Mouse (Mus musculus): ENCODE results near the gene Enox1.

Gene Enox1

DNA sequence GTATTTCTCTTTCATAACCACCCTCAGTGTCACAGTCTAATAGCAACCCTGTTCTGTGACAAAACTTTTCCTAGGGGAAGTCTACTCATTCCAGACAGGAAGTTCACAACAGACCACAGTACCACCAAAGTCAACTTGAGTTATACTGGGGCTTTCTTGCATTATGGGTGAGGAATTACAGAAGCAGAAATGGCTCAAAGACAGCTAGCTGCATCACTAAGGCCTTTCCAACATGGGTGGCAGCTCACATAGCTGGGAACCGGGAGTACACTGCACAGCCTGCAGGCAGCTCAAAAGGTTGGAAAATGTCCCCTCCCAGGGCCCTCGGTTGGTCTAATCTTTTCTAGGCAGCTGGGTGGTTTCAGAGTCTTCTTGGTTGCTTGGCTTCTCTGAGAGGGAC, 444.9 kb downstream of the Enox1 start:
- no peak for DNase-seq (ENCODE audit: low read depth, low spot score)
- Histone ChIP-seq H3K27me3 (ENCODE audit: control insufficient read depth, insufficient read depth, low read length, poor library complexity, severe bottlenecking) (no peaks in the 10 kb centered on the region), H3K36me3 (ENCODE audit: control insufficient read depth, insufficient read depth, low read length, poor library complexity, severe bottlenecking) (no peaks in the 10 kb centered on the region)

DNA sequence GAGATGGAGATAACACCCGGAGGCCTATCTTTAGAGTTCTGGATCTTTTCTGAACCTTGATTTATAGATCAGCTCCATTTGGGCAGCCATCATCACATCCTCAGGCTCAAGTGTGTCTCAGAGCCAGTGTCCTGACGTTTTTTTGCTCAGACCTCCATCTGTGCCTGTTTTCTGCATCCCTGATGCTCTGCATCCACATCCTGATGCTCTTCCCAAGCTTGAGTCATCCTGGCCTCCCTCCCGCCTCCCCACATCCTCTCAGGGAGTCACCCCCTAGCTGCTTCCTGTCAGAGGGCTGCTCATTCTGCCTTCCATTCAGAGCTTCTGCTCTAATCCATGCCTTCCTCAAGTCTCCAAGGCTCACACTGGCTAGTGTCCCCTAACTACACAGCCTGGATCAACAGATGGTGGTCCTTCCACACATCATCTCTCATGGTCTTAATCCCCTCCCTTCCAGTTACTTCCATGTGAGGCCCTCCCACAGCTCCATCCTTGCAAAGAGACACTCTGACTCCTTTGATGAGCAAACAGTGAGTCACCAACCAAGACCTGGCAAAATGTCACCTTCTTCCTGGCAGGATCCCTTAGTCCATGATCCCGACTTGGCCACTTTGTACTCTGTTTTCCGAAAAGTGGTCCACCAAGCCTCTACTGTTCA, 451.7 kb downstream of the Enox1 start:
- DNase-seq (ENCODE audit: low read depth, low spot score), result no peak
- H3K36me3 ChIP-seq (ENCODE audit: control insufficient read depth, insufficient read depth, low read length, poor library complexity, severe bottlenecking), result no peaks in the 10 kb centered on the region
- H3K27me3 ChIP-seq (ENCODE audit: control insufficient read depth, insufficient read depth, low read length, poor library complexity, severe bottlenecking), result no peaks in the 10 kb centered on the region

- H3K36me3 ChIP-seq (ENCODE audit: control insufficient read depth, insufficient read depth, low read length, poor library complexity, severe bottlenecking), result no peaks in the 10 kb centered on the region
- no peak for DNase-seq (ENCODE audit: low read depth, low spot score)
- no peaks in the 10 kb centered on the region for H3K27me3 ChIP-seq (ENCODE audit: control insufficient read depth, insufficient read depth, low read length, poor library complexity, severe bottlenecking)
Measured at GRCm38 (mm10) chr14:77615201-77615600, 458.6 kb downstream of the Enox1 start.

DNA sequence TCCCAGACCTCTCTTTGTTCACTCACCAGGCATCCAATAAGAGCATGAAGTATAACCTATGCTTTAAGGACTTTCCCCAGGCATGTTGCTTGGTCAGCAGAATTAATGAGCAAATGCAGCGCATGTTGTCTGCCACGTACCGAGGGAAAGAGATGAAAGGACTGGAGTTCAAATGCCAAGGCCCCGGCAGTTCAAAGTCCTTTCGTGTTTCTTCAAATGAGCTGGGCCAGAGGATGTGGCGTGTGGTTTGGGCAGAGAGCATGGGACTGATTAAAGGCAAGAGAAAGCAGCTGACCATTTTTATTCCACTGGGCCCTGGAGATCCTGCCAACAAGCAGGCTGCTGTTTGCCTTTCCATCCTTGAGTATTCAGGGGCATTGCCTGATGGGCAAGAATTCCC, 460.7 kb downstream of the Enox1 start:
- DNase-seq (ENCODE audit: low read depth, low spot score), result no peak
- no peaks in the 10 kb centered on the region for H3K27me3 ChIP-seq (ENCODE audit: control insufficient read depth, insufficient read depth, low read length, poor library complexity, severe bottlenecking)
- no peaks in the 10 kb centered on the region for H3K36me3 ChIP-seq (ENCODE audit: control insufficient read depth, insufficient read depth, low read length, poor library complexity, severe bottlenecking)

- H3K36me3 ChIP-seq (ENCODE audit: control insufficient read depth, insufficient read depth, low read length, poor library complexity, severe bottlenecking), result no peaks in the 10 kb centered on the region
- no peak for DNase-seq (ENCODE audit: low read depth, low spot score)
- no peaks in the 10 kb centered on the region for H3K27me3 ChIP-seq (ENCODE audit: control insufficient read depth, insufficient read depth, low read length, poor library complexity, severe bottlenecking)
Measured at GRCm38 (mm10) chr14:77618131-77618805, 461.7 kb downstream of the Enox1 start.

DNA sequence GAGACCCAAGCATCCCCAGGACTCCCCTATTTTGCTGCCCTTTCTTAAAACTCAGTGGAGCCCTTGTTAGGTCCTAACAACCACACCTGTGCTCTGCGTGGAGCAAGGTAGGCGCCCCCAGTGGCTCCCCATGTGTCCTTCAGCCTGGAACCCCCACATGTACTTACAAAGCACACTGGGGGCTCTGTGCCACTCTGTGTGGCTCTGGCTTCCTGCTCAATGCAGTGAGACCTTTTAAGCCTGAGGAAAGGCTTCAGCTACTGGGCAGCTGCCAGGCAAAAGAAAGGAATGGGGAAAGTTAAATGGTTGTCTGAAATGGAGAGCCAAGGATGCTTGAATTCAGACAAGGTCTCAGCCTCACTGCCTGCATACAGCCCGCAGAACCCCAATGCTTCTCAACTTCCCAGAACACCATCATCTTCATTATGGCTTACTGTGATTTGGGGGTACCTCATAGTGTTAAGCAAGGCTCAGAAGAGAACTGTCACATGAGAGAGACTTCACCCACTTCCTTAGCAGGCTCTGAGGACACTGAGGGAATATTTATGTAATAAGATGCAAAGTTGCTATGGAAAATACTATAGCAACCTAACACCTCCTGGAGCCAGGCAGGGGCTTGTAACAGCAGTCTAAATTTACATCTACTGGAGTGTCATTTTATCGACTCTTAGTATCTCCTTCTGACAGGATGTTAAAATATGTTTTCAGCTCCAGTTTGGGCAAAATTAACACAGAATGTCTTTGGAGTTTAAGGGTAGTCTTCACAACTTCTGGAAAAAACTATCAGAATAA, 465.1 kb downstream of the Enox1 start:
- no peak for DNase-seq (ENCODE audit: low read depth, low spot score)
- Histone ChIP-seq H3K36me3 (ENCODE audit: control insufficient read depth, insufficient read depth, low read length, poor library complexity, severe bottlenecking) (no peaks in the 10 kb centered on the region), H3K27me3 (ENCODE audit: control insufficient read depth, insufficient read depth, low read length, poor library complexity, severe bottlenecking) (no peaks in the 10 kb centered on the region)

DNA sequence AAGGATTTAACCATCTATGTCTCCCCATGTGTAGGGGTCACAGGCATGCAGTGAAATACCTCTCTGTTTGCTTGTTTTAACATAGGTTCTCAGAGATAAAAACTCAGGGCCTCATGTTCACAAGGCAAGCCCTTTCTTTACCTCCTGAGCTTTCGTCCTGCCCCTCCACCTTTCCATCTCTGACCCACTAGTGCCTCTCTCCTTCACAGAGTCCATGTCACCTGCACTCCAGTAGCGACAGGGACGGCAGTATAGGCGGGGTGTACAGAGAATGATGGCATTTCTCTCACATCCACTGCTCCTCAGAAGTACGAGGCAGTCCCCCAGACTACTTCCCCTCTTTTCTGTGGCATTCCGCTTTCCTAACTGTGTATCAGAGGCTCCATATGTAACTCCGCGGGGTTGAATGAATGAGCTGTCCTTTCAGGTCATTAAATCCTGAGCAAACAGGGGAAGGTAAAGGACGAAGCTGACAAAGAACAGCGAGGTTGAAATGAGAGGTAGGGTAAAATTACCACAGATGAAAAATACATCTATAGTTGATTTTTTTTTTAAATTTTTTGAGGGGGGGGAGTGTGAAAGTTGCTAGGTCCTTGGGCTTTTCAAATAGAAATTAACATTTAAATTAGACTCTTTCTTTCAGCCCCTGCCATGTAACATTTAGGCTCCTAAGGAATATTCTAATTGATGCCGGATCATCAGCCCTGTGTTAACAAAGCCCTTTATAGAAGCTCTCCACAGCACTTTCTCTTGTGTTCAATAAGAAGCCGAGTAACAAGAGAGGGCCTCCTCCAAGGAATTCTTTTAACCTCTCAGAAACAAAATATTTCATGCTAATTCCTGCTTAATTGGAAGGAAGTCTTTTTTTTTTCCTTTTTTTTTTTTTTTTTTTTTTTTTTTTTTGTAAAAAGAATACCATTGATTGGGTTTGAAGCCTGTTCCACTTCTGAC, 470.3 kb downstream of the Enox1 start:
- DNase-seq (ENCODE audit: low read depth, low spot score), result no peak
- no peaks in the 10 kb centered on the region for H3K36me3 ChIP-seq (ENCODE audit: control insufficient read depth, insufficient read depth, low read length, poor library complexity, severe bottlenecking)
- no peaks in the 10 kb centered on the region for H3K27me3 ChIP-seq (ENCODE audit: control insufficient read depth, insufficient read depth, low read length, poor library complexity, severe bottlenecking)

DNA sequence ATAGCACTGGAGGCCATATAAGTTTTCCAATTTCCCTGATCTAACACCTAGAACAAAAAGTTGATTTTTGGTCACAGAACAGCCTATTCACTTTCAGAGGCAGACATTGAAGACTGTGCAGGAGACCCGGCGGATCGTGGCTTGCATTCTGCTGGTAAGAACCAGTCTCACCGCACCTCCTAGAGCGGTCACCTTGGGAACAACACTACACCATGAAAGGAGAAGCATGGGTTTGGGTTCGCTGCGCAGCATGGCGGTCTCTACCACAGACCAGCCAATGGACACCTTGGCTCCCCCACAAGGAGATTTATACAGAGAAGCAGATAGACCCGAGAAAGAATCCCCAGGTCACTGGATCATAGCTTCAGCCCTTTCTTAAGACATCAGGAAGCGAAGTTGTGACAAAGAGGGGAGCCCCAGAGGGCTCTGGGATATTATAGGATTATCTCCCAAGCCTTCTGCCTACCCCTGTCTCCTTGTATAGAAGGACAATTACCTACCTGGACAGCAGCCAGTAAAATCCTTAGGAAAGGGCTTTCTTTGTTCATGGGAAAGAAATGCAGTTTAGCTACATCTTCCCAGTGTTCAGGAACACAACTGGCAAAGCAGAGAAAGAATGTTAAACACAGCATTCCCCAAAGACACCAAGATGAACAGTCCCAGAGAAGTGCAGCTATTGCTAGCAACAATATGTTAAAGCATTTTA, 476.1 kb downstream of the Enox1 start:
- DNase-seq (ENCODE audit: low read depth, low spot score), result no peak
- Histone ChIP-seq H3K27me3 (ENCODE audit: control insufficient read depth, insufficient read depth, low read length, poor library complexity, severe bottlenecking) (no peaks in the 10 kb centered on the region), H3K36me3 (ENCODE audit: control insufficient read depth, insufficient read depth, low read length, poor library complexity, severe bottlenecking) (no peaks in the 10 kb centered on the region)

GRCm38 (mm10) chr14:77633172-77633542, 476.6 kb downstream of the Enox1 start:
- no peak for DNase-seq (ENCODE audit: low read depth, low spot score)
- H3K36me3 ChIP-seq (ENCODE audit: control insufficient read depth, insufficient read depth, low read length, poor library complexity, severe bottlenecking), result no peaks in the 10 kb centered on the region
- H3K27me3 ChIP-seq (ENCODE audit: control insufficient read depth, insufficient read depth, low read length, poor library complexity, severe bottlenecking), result no peaks in the 10 kb centered on the region

DNA sequence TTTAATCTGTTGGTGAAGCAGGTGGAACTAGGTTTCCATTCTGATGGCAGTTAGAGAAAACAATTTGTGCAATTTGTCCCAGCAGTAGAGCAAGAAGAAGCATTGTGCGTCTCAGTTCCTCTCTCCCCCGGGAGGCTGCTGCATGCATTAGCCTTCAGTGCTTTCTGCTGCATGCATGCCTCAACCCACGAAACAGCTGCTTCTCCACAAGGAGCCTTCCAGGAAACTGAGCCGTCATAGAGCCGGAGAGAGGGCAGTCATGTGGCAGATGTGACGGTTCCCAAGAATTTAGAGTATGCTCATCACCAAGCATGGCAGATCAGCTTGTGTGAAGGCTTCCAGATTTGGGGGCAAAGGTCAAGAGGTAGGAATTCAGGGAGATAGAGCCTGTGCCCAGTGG, 480.4 kb downstream of the Enox1 start:
- no peaks in the 10 kb centered on the region for H3K27me3 ChIP-seq (ENCODE audit: control insufficient read depth, insufficient read depth, low read length, poor library complexity, severe bottlenecking)
- H3K36me3 ChIP-seq (ENCODE audit: control insufficient read depth, insufficient read depth, low read length, poor library complexity, severe bottlenecking), result no peaks in the 10 kb centered on the region
- DNase-seq (ENCODE audit: low read depth, low spot score), result no peak

DNA sequence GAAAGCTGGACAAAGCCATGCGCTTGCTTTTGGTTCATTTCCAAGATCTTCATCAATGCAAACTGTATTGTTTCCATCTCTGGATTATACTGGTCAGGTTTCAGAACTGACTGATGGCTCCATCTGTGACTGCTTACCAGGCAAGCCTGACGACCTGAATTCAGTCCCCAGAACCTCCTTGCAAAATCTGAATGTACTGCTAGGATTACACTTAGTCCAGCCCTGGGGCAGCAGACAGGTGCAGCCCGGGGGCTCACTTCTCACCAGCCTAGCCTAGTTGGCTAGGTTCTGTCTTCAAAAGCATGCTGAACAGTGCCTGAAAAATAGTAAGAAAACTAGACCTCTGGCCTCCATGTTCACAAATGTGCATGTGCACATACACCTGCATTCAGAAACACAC, 481.6 kb downstream of the Enox1 start:
- H3K27me3 ChIP-seq (ENCODE audit: control insufficient read depth, insufficient read depth, low read length, poor library complexity, severe bottlenecking), result no peaks in the 10 kb centered on the region
- DNase-seq (ENCODE audit: low read depth, low spot score), result no peak
- no peaks in the 10 kb centered on the region for H3K36me3 ChIP-seq (ENCODE audit: control insufficient read depth, insufficient read depth, low read length, poor library complexity, severe bottlenecking)

GRCm38 (mm10) chr14:77638616-77639015, 482.1 kb downstream of the Enox1 start:
- H3K36me3 ChIP-seq (ENCODE audit: control insufficient read depth, insufficient read depth, low read length, poor library complexity, severe bottlenecking), result no peaks in the 10 kb centered on the region
- DNase-seq (ENCODE audit: low read depth, low spot score), result no peak

GRCm38 (mm10) chr14:77639586-77639985, 483.0 kb downstream of the Enox1 start:
- H3K36me3 ChIP-seq (ENCODE audit: control insufficient read depth, insufficient read depth, low read length, poor library complexity, severe bottlenecking), result no peaks in the 10 kb centered on the region
- no peak for DNase-seq (ENCODE audit: low read depth, low spot score)
- H3K27me3 ChIP-seq (ENCODE audit: control insufficient read depth, insufficient read depth, low read length, poor library complexity, severe bottlenecking), result no peaks in the 10 kb centered on the region

More at GRCm38 (mm10) chr14:77638616-77639015, 482.1 kb downstream of the Enox1 start:
- H3K27me3 ChIP-seq (ENCODE audit: control insufficient read depth, insufficient read depth, low read length, poor library complexity, severe bottlenecking), result no peaks in the 10 kb centered on the region

GRCm38 (mm10) chr14:77642314-77642713, 485.8 kb downstream of the Enox1 start:
- DNase-seq (ENCODE audit: low read depth, low spot score), result no peak
- H3K27me3 ChIP-seq (ENCODE audit: control insufficient read depth, insufficient read depth, low read length, poor library complexity, severe bottlenecking), result no peaks in the 10 kb centered on the region
- H3K36me3 ChIP-seq (ENCODE audit: control insufficient read depth, insufficient read depth, low read length, poor library complexity, severe bottlenecking), result no peaks in the 10 kb centered on the region

Measured in splenic B cell, adult 2 months (primary cell).